19 mouse cellular contexts compared by ENCODE assay signal in genomic region chr3:130127840-130128239, GRCm38 (mm10). TPM values are rescaled to one million over a fixed set of nuclear protein-coding genes. Genes with fewer than 3 reads are reported as not detected.
DNase-seq lines count a peak whose midpoint lies in the region; ATAC-seq and TF ChIP-seq lines count a peak whose summit lies in the region.
"Had no signal": no experiment of that assay in that cellular context is flagged by ENCODE, and none has a peak within 500 bp of the region (broad histone marks: within the 10 kb centered on the region; RNA-seq: fewer than 3 reads in every experiment).

No protein-coding gene starts in this region.

- TF ChIP-seq CTCF in hindbrain, postnatal 0 days (IDR thresholded peaks at IDR 0.05; ENCODE audit: low read depth) = no peak

- no peaks in the 10 kb centered on the region for H3K27me3 ChIP-seq in hindbrain, postnatal 0 days (ENCODE audit: insufficient read depth, low read length)
- H3K27me3 ChIP-seq in hindbrain, embryonic 12.5 days = no peaks in the 10 kb centered on the region
- H3K27me3 ChIP-seq in neural tube, embryonic 13.5 days = no peaks in the 10 kb centered on the region
- no peaks in the 10 kb centered on the region for H3K27me3 ChIP-seq in limb, embryonic 13.5 days
- H3K27me3 ChIP-seq in forebrain, embryonic 10.5 days (ENCODE audit: poor library complexity, severe bottlenecking) = no peaks in the 10 kb centered on the region
- H3K27me3 ChIP-seq: heart, embryonic 13.5 days; limb, embryonic 15.5 days; liver, embryonic 15.5 days had no signal

- ATAC-seq in hindbrain, postnatal 0 days = 0 out of 2 replicates have a peak, but pooled peaks have one; percentile 6
- ATAC-seq in hindbrain, embryonic 12.5 days (ENCODE audit: low FRiP score) = no peak
- peak; percentile 47 for ATAC-seq in neural tube, embryonic 13.5 days (ENCODE audit: low read depth)
- peak; percentile 88 for ATAC-seq in limb, embryonic 13.5 days (ENCODE audit: low FRiP score, low read depth)
- ATAC-seq: inflammation-experienced regulatory T-cells, adult 6 months had no signal

- H3K27ac ChIP-seq in hindbrain, postnatal 0 days = no peak overlapping the region
- H3K27ac ChIP-seq in hindbrain, embryonic 12.5 days = no peak overlapping the region
- no peak overlapping the region for H3K27ac ChIP-seq in neural tube, embryonic 13.5 days (replicated peaks)
- no peak overlapping the region for H3K27ac ChIP-seq in limb, embryonic 13.5 days
- no peak overlapping the region for H3K27ac ChIP-seq in forebrain, embryonic 10.5 days
- H3K27ac ChIP-seq: heart, embryonic 13.5 days; limb, embryonic 15.5 days; liver, embryonic 15.5 days; stomach, postnatal 0 days had no signal

- no peak overlapping the region for H3K9ac ChIP-seq in hindbrain, postnatal 0 days (replicated peaks; ENCODE audit: low read length)
- no peak overlapping the region for H3K9ac ChIP-seq in hindbrain, embryonic 12.5 days
- no peak overlapping the region for H3K9ac ChIP-seq in neural tube, embryonic 13.5 days
- H3K9ac ChIP-seq in limb, embryonic 13.5 days = no peak overlapping the region
- H3K9ac ChIP-seq: heart, embryonic 13.5 days; limb, embryonic 15.5 days; liver, embryonic 15.5 days had no signal

- no peak for DNase-seq in hindbrain, postnatal 0 days (ENCODE audit: low spot score)
- no peak for DNase-seq in neural tube, embryonic 10.5 days (ENCODE audit: extremely low spot score, low spot score)
- no peak for DNase-seq in left cerebral cortex, adult 18-20 months (ENCODE audit: low spot score in 2 of 2)
- DNase-seq in forebrain, embryonic 10.5 days (ENCODE audit: extremely low spot score, low spot score) = no peak
- DNase-seq: adrenal gland, adult 2 months; cerebellum, adult 8-10 months; gastrocnemius, postnatal 10 days; heart, adult 11 months; heart, postnatal 36 days; kidney, adult 2 months; kidney, postnatal 14 days had no signal

- H3K4me2 ChIP-seq in hindbrain, postnatal 0 days (ENCODE audit: low read depth, low read length) = no peak overlapping the region
- no peak overlapping the region for H3K4me2 ChIP-seq in hindbrain, embryonic 12.5 days (replicated peaks)
- no peak overlapping the region for H3K4me2 ChIP-seq in neural tube, embryonic 13.5 days
- no peak overlapping the region for H3K4me2 ChIP-seq in limb, embryonic 13.5 days (replicated peaks)
- H3K4me2 ChIP-seq: heart, embryonic 13.5 days; limb, embryonic 15.5 days; liver, embryonic 15.5 days had no signal

- H3K4me1 ChIP-seq in hindbrain, postnatal 0 days (ENCODE audit: insufficient read depth, low read length) = no peaks in the 10 kb centered on the region
- peaks cover 3% of the 10 kb centered on the region; the same call in 1 of the 2 replicates for H3K4me1 ChIP-seq in hindbrain, embryonic 12.5 days
- H3K4me1 ChIP-seq in neural tube, embryonic 13.5 days (replicated peaks) = peaks cover 16% of the 10 kb centered on the region
- H3K4me1 ChIP-seq in limb, embryonic 13.5 days = peaks cover 29% of the 10 kb centered on the region
- peaks cover 5% of the 10 kb centered on the region; the same call in 1 of the 2 replicates for H3K4me1 ChIP-seq in forebrain, embryonic 10.5 days
- H3K4me1 ChIP-seq: heart, embryonic 13.5 days; liver, embryonic 15.5 days had no signal

- H3K36me3 ChIP-seq in hindbrain, postnatal 0 days (ENCODE audit: insufficient read depth, low read length) = no peaks in the 10 kb centered on the region
- no peaks in the 10 kb centered on the region for H3K36me3 ChIP-seq in hindbrain, embryonic 12.5 days
- no peaks in the 10 kb centered on the region for H3K36me3 ChIP-seq in neural tube, embryonic 13.5 days
- no peaks in the 10 kb centered on the region for H3K36me3 ChIP-seq in limb, embryonic 13.5 days
- no peaks in the 10 kb centered on the region for H3K36me3 ChIP-seq in forebrain, embryonic 10.5 days (replicated peaks)
- H3K36me3 ChIP-seq: heart, embryonic 13.5 days; limb, embryonic 15.5 days; liver, embryonic 15.5 days had no signal

- H3K4me3 ChIP-seq in hindbrain, postnatal 0 days (ENCODE audit: low read length) = no peak overlapping the region
- H3K4me3 ChIP-seq in hindbrain, embryonic 12.5 days = no peak overlapping the region
- H3K4me3 ChIP-seq in neural tube, embryonic 13.5 days = no peak overlapping the region
- H3K4me3 ChIP-seq in limb, embryonic 13.5 days = no peak overlapping the region
- H3K4me3 ChIP-seq in forebrain, embryonic 10.5 days = no peak overlapping the region
- H3K4me3 ChIP-seq: heart, embryonic 13.5 days; limb, embryonic 15.5 days; liver, embryonic 15.5 days had no signal

- H3K9me3 ChIP-seq in hindbrain, postnatal 0 days (ENCODE audit: low read length) = no peaks in the 10 kb centered on the region
- no peaks in the 10 kb centered on the region for H3K9me3 ChIP-seq in hindbrain, embryonic 12.5 days (replicated peaks)
- no peaks in the 10 kb centered on the region for H3K9me3 ChIP-seq in neural tube, embryonic 13.5 days
- H3K9me3 ChIP-seq in limb, embryonic 13.5 days = no peaks in the 10 kb centered on the region
- no peaks in the 10 kb centered on the region for H3K9me3 ChIP-seq in forebrain, embryonic 10.5 days
- H3K9me3 ChIP-seq: heart, embryonic 13.5 days; limb, embryonic 15.5 days; liver, embryonic 15.5 days had no signal

- 46% methylated on average over 8 of the region's 8 CpGs for WGBS in hindbrain, postnatal 0 days
- WGBS in hindbrain, embryonic 12.5 days = 68% methylated on average over 8 of the region's 8 CpGs
- 60% methylated on average over 8 of the region's 8 CpGs for WGBS in neural tube, embryonic 13.5 days
- WGBS in limb, embryonic 13.5 days = 16% methylated on average over 8 of the region's 8 CpGs
- 91% methylated on average over 8 of the region's 8 CpGs for WGBS in forebrain, embryonic 10.5 days

RNA-seq across cellular contexts. Expression of gene Col25a1, which starts 3.5 kb away (rescaled TPM):
- 15.7 and 17.8 TPM in 2 replicates for total RNA-seq in hindbrain, postnatal 0 days (2014; rRNA removed)
- polyA plus RNA-seq in hindbrain, postnatal 0 days (2015; fragmentation: Nextera tagmentation; extraction: Ambion mirVana) = 3.9 and 4.2 TPM in 2 replicates
- 10.0 and 11.8 TPM in 2 replicates for polyA plus RNA-seq in hindbrain, embryonic 12.5 days (2016; fragmentation: Nextera tagmentation; extraction: Ambion mirVana)
- 3.1 and 4.5 TPM in 2 replicates for polyA plus RNA-seq in neural tube, embryonic 13.5 days (2015; fragmentation: Nextera tagmentation; extraction: Ambion mirVana)
- 21.9 and 25.0 TPM in 2 replicates for polyA plus RNA-seq in limb, embryonic 13.5 days (2015; fragmentation: Nextera tagmentation; extraction: Ambion mirVana)
- 10 to 100 TPM; 39.5 to 41.4 TPM for total RNA-seq in left cerebral cortex, adult 18-20 months (2021)
- polyA plus RNA-seq in forebrain, embryonic 10.5 days (2016; fragmentation: Nextera tagmentation; extraction: Ambion mirVana) = 2.3 and 2.4 TPM in 2 replicates
- polyA plus RNA-seq: inflammation-experienced regulatory T-cells, adult 6 months had no signal
